Mouse (Mus musculus) liver, adult 2 months (tissue): ENCODE measurements at regions not wholly inside any gene's neighbourhood (a gene's known extent, or its start where the extent isn't known, plus 50 kb on each side); places are given as distances from the start of the nearest gene placed in this dataset.

ENCODE experiments used
- CTCF ChIP-seq: fragments of 200-500 bp; IDR thresholded peaks from 2 replicates; pipeline ENCODE4 v1.5.1; 2011; ENCODE audit warnings: low read depth, low read length, control low read depth
- POLR2A ChIP-seq: fragments of 200-500 bp; IDR thresholded peaks from 2 replicates; pipeline ENCODE4 v1.6.1; 2011; ENCODE audit warnings: low read length, control low read depth; ENCODE audit not compliant: insufficient read depth; ENCODE audit errors: extremely low read depth

- TF ChIP-seq CTCF (no peak), POLR2A (no peak)
Measured at GRCm38 (mm10) chr14:79913315-79913714, 70.6 kb upstream of the Olfm4 start.
